Mouse (Mus musculus) CH12.LX (cell line): ENCODE measurements around the gene Dad1. TPM values are rescaled to one million over a fixed set of nuclear protein-coding genes. Genes with fewer than 3 reads are reported as not detected.

Source experiments
- DNase-seq: peaks from one replicate; pipeline ENCODE4 v3.0.0-alpha.2; 2013; ENCODE audit errors: extremely low read depth
- H3K27ac ChIP-seq: 2 replicates; pipeline ENCODE4 v1.5.1; 2012; ENCODE audit warnings: low read depth, mild to moderate bottlenecking, control low read depth, moderate library complexity; ENCODE audit not compliant: insufficient read depth
- H3K27me3 ChIP-seq: replicated peaks from 2 replicates; pipeline ENCODE3; 2012; ENCODE audit warnings: inconsistent platforms
- H3K36me3 ChIP-seq, 2 experiments: replicated peaks in 1 of 2; 2 replicates each; pipeline versions ENCODE3 to v1.6.1; 2012; ENCODE audit warnings: inconsistent platforms in 1 of 2, low read length in 1 of 2, mild to moderate bottlenecking in 1 of 2, mixed read lengths in 1 of 2, moderate library complexity in 1 of 2; ENCODE audit not compliant: control insufficient read depth in 1 of 2, insufficient read depth in 1 of 2
- H3K4me1 ChIP-seq, 2 experiments: 2 replicates each; pipeline ENCODE4 v1.6.1; 2012; ENCODE audit warnings: inconsistent platforms in 1 of 2, moderate library complexity in 1 of 2; ENCODE audit not compliant: insufficient read depth in 2 of 2, control insufficient read depth in 1 of 2
- H3K4me2 ChIP-seq: 2 replicates; pipeline ENCODE4 v1.6.1; 2012; ENCODE audit warnings: low read depth, mild to moderate bottlenecking, control low read depth; ENCODE audit not compliant: poor library complexity, insufficient read depth, severe bottlenecking
- H3K4me3 ChIP-seq, 3 experiments: fragments of 150-350 bp in 1 of 3; sonication (generic) in 1 of 3; replicated peaks in 1 of 3; 2 replicates each; pipeline versions ENCODE3 to v1.5.1; 2011 to 2012; ENCODE audit warnings: low read depth in 2 of 3, low read length in 2 of 3, mild to moderate bottlenecking in 2 of 3, moderate library complexity in 2 of 3, control low read depth in 1 of 3, improper control_type of control experiment in 1 of 3, inconsistent platforms in 1 of 3, mixed read lengths in 1 of 3; ENCODE audit not compliant: poor library complexity in 1 of 3
- H3K79me2 ChIP-seq: replicated peaks from 2 replicates; pipeline ENCODE4 v1.6.1; 2012; ENCODE audit warnings: mild to moderate bottlenecking, moderate library complexity; ENCODE audit not compliant: control insufficient read depth, poor library complexity, insufficient read depth, severe bottlenecking; ENCODE audit errors: extremely low read depth
- H3K9ac ChIP-seq: 2 replicates; pipeline ENCODE4 v1.6.1; 2012; ENCODE audit warnings: low read depth, mild to moderate bottlenecking, control low read depth, moderate library complexity; ENCODE audit not compliant: insufficient read depth
- H3K9me3 ChIP-seq: replicated peaks from 2 replicates; pipeline ENCODE3; 2012; ENCODE audit warnings: low read length, inconsistent platforms, mixed read lengths
- CHD2 ChIP-seq: IDR thresholded peaks from 2 replicates; pipeline ENCODE4 v1.6.1; 2011; ENCODE audit warnings: low read length, improper control_type of control experiment
- CTCF ChIP-seq, 2 experiments: IDR thresholded peaks in 1 of 2; conservative IDR thresholded peaks in 1 of 2; 2 replicates each; pipeline ENCODE4 v1.5.1; 2011 to 2012; ENCODE audit warnings: low read depth in 2 of 2, low read length in 2 of 2, improper control_type of control experiment in 1 of 2, inconsistent platforms in 1 of 2, mild to moderate bottlenecking in 1 of 2, moderate library complexity in 1 of 2
- E2F4 ChIP-seq: IDR thresholded peaks from 2 replicates; pipeline ENCODE4 v1.6.1; 2011; ENCODE audit warnings: low read depth, low read length, improper control_type of control experiment; ENCODE audit not compliant: insufficient replicate concordance
- EP300 ChIP-seq: IDR thresholded peaks from 2 replicates; pipeline ENCODE4 v1.6.1; 2011; ENCODE audit warnings: low read length, improper control_type of control experiment
- ETS1 ChIP-seq: conservative IDR thresholded peaks from 2 replicates; pipeline ENCODE4 v1.6.1; 2012; ENCODE audit warnings: low read depth, mild to moderate bottlenecking, inconsistent platforms, low read length, improper control_type of control experiment, moderate library complexity
- GABPA ChIP-seq: IDR thresholded peaks from 2 replicates; pipeline ENCODE4 v1.6.1; 2012; ENCODE audit warnings: low read depth, low read length, improper control_type of control experiment, inconsistent platforms; ENCODE audit not compliant: insufficient replicate concordance
- IRF4 ChIP-seq: IDR thresholded peaks from 2 replicates; pipeline ENCODE4 v1.6.1; 2014; ENCODE audit warnings: low read depth, mild to moderate bottlenecking, inconsistent platforms, low read length, improper control_type of control experiment
- JUND ChIP-seq: conservative IDR thresholded peaks from 2 replicates; pipeline ENCODE4 v1.6.1; 2011; ENCODE audit warnings: low read depth, low read length, improper control_type of control experiment
- MXI1 ChIP-seq: IDR thresholded peaks from 2 replicates; pipeline ENCODE4 v1.6.1; 2011; ENCODE audit warnings: mild to moderate bottlenecking, low read depth, low read length, improper control_type of control experiment
- MYC ChIP-seq: IDR thresholded peaks from 2 replicates; pipeline ENCODE4 v1.6.1; 2011; ENCODE audit warnings: low read depth, mild to moderate bottlenecking, improper control_type of control experiment, low read length
- POLR2AphosphoS2 ChIP-seq: IDR thresholded peaks from 2 replicates; pipeline ENCODE4 v1.6.1; 2011; ENCODE audit warnings: low read depth, low read length, improper control_type of control experiment
- RAD21 ChIP-seq: IDR thresholded peaks from 2 replicates; pipeline ENCODE4 v1.6.1; 2011; ENCODE audit warnings: low read depth, mild to moderate bottlenecking, low read length, improper control_type of control experiment, moderate library complexity
- SIN3A ChIP-seq: IDR thresholded peaks from 2 replicates; pipeline ENCODE4 v1.6.1; 2012; ENCODE audit warnings: low read length, improper control_type of control experiment, inconsistent platforms
- TBP ChIP-seq: conservative IDR thresholded peaks from 2 replicates; pipeline ENCODE4 v1.6.1; 2011; ENCODE audit warnings: low read depth, low read length, improper control_type of control experiment
- TCF12 ChIP-seq: IDR thresholded peaks from 2 replicates; pipeline ENCODE4 v1.6.1; 2014; ENCODE audit warnings: low read depth, mild to moderate bottlenecking, inconsistent platforms, low read length, improper control_type of control experiment
- USF1 ChIP-seq: IDR thresholded peaks from 2 replicates; pipeline ENCODE4 v1.6.1; 2014; ENCODE audit warnings: low read depth, mild to moderate bottlenecking, inconsistent platforms, low read length, improper control_type of control experiment
- ZC3H11A ChIP-seq: IDR thresholded peaks from 2 replicates; pipeline ENCODE4 v1.6.1; 2012; ENCODE audit warnings: low read depth, mild to moderate bottlenecking, inconsistent platforms, low read length, improper control_type of control experiment
- ZKSCAN1 ChIP-seq: IDR thresholded peaks from 2 replicates; pipeline ENCODE4 v1.6.1; 2012; ENCODE audit warnings: low read depth, inconsistent platforms, low read length, improper control_type of control experiment, borderline replicate concordance
- ZMIZ1 ChIP-seq: IDR thresholded peaks from 2 replicates; pipeline ENCODE4 v1.6.1; 2012; ENCODE audit warnings: low read depth, mild to moderate bottlenecking, inconsistent platforms, low read length, improper control_type of control experiment
- dilution Hi-C: fragments of 300-500 bp; cut with MboI; formaldehyde crosslinking; loops from 2 replicates; pipeline ENCODE4 v1.14.3; 2020; ENCODE audit warnings: low sequenced_read_pairs; ENCODE audit not compliant: extremely low pct_unique_long_range_greater_than_20kb, extremely low pct_ligation_motif_present
- in situ Hi-C: fragments of 300-500 bp; cut with MboI; formaldehyde crosslinking; loops from 3 replicates; pipeline ENCODE4 v1.14.3; 2019; ENCODE audit warnings: low sequenced_read_pairs, low pct_ligation_motif_present, low pct_unique_long_range_greater_than_20kb, mixed read lengths
- polyA plus RNA-seq: library from polyadenylated mRNA; unstranded; fragments of >175 nt; gene quantifications from 2 replicates; pipeline ENCODE4 v1.2.1, GENCODE M21; 2012; ENCODE audit warnings: low read depth; ENCODE audit not compliant: insufficient read length
- total RNA-seq, 2 experiments: library from RNA; depleted of rRNA; stranded (reverse); fragments of 300-350 nt in 1 of 2; fragments of >200 nt in 1 of 2; gene quantifications; 2 replicates each; pipeline ENCODE4 v1.2.3; 2012 to 2014

Dad1 gene
- total and polyA plus RNA-seq, 3 experiments, result 161 to 287 (median 279) TPM

DNA sequence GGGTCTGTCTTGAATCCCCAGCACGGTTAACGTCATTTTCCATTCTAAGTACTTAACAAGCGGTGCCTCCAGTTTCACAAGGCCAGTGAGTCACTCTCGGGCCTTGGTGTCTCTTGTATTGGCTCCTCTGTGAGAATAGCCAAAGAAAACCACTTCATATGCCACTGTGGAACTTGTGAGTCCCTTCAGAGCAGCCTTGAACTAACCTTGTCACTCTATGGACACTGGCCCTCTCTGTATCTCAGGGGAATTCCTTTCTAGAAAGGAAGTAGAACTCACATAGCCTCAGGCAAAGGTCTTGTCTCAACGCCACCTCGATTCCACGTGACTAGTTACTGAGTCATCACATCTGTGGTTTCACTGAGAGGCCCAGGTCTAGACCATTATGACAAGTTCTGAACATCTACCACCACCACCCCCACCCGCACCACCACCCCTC, 31.6 kb downstream of the Dad1 start (continued):
- TF ChIP-seq POLR2AphosphoS2 (no peak), TBP (peak; percentile 51), SIN3A (peak; percentile 81; the same call in 1 of the 2 replicates), ETS1 (peak; percentile 98), JUND (peak; percentile 87)

DNA sequence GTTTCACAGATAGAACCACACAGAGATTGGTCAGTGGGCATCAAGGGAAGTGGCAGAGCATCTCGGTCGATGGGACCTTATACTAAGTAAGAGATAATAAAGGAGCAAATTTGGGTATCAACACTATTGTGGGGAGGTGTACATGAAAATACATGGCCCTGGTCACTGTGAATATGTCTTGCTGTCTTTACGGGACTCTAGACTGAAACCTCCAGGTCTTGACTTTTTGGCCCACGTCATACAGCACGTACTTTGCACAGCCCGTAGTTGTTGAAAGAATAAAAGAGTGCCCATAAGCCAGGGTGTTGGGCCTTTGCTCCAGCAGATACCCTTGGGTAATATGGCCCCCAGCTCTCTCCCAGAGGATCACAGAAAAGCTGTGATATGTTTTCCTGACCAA, 32.3 kb downstream of the Dad1 start:
- DNase-seq, result no peak
- no peaks in the 10 kb centered on the region for H3K79me2 ChIP-seq
- H3K4me1 ChIP-seq, result peaks cover 24 to 67% of the 10 kb centered on the region in 2 experiments
- H3K4me3 ChIP-seq, result no peak overlapping the region
- peak overlapping the region; percentile 98 for H3K27ac ChIP-seq
- H3K9me3 ChIP-seq, result no peaks in the 10 kb centered on the region
- in situ Hi-C loops (no loop called here), dilution Hi-C loops (no loop called here)
- H3K9ac ChIP-seq, result peak overlapping the region; percentile 30; the same call in 1 of the 2 replicates
- no peak for TF ChIP-seq MYC
- no peak for TF ChIP-seq TCF12
- TF ChIP-seq ZKSCAN1, result no peak
- TF ChIP-seq ZMIZ1, result no peak
- no peak for TF ChIP-seq CHD2
- no peak for TF ChIP-seq TBP
- TF ChIP-seq USF1, result no peak
- no peak for TF ChIP-seq CTCF (conservative IDR thresholded peaks at IDR 0.05 in 1 of 2, IDR thresholded peaks at IDR 0.05 in 1 of 2; ENCODE audit: low read depth in 2 of 2, low read length in 2 of 2)
- TF ChIP-seq ZC3H11A, result no peak
- no peaks in the 10 kb centered on the region for H3K36me3 ChIP-seq
- H3K27me3 ChIP-seq, result no peaks in the 10 kb centered on the region
- peak overlapping the region; percentile 92 for H3K4me2 ChIP-seq

DNA sequence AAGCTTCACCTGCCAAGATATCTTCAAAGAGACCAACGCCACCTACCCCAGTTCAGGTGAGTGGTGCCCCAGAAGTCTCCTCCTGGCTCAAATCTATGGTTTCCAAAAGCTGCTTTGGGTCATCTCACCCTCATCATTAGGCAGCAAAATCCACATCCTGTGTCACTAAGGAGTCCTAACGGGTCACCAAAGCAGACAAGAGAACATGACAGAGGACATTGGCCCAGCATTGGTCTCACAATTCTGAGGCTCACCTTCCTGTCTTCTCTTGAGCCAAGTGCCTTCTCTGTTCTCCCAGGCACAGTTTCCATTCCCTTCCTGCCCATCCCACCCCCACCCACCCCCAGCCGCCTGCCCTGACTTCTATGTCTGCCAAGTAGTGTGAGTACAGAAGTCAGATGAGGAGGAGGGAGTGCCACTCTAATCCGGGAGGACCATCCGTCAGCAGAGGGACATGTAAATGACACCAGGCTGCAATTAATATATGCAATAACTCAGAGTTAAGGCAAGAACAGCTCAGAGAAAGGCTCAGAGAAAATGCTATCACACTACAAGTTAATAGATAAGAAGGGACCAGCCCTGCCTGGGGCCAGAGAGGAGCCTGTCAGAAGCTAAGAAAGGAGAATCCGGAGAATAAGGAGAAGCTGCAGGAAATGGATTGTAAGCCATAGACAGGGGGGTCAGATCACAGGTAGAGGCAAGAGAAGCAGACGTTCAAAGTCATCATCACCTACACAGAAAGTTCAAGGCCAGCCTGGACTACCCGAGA, 33.0 kb downstream of the Dad1 start:
- H3K9ac ChIP-seq, result 0 out of 2 replicates have a peak overlapping the region, but pooled peaks have one; percentile 5
- peak overlapping the region; percentile 98 for H3K27ac ChIP-seq
- no peaks in the 10 kb centered on the region for H3K9me3 ChIP-seq
- H3K79me2 ChIP-seq, result no peaks in the 10 kb centered on the region
- no peaks in the 10 kb centered on the region for H3K27me3 ChIP-seq
- dilution Hi-C loops (no loop called here), in situ Hi-C loops (no loop called here)
- no peak for DNase-seq
- no peaks in the 10 kb centered on the region for H3K36me3 ChIP-seq
- TF ChIP-seq EP300 (no peak), TCF12 (no peak), IRF4 (no peak), GABPA (no peak), JUND (no peak), MXI1 (no peak), ZMIZ1 (no peak), RAD21 (no peak), MYC (no peak), ZKSCAN1 (no peak), ETS1 (no peak), E2F4 (no peak)
- no peak overlapping the region for H3K4me2 ChIP-seq
- H3K4me3 ChIP-seq, result no peak overlapping the region
- H3K4me1 ChIP-seq, result peaks cover 21 to 60% of the 10 kb centered on the region in 2 experiments
